Mouse (Mus musculus): ENCODE results near the gene Camkk1. TPM values are rescaled to one million over a fixed set of nuclear protein-coding genes. Genes with fewer than 3 reads are reported as not detected.

The Camkk1 gene
- polyA plus RNA-seq, 1 experiment = 3.8 TPM

DNA sequence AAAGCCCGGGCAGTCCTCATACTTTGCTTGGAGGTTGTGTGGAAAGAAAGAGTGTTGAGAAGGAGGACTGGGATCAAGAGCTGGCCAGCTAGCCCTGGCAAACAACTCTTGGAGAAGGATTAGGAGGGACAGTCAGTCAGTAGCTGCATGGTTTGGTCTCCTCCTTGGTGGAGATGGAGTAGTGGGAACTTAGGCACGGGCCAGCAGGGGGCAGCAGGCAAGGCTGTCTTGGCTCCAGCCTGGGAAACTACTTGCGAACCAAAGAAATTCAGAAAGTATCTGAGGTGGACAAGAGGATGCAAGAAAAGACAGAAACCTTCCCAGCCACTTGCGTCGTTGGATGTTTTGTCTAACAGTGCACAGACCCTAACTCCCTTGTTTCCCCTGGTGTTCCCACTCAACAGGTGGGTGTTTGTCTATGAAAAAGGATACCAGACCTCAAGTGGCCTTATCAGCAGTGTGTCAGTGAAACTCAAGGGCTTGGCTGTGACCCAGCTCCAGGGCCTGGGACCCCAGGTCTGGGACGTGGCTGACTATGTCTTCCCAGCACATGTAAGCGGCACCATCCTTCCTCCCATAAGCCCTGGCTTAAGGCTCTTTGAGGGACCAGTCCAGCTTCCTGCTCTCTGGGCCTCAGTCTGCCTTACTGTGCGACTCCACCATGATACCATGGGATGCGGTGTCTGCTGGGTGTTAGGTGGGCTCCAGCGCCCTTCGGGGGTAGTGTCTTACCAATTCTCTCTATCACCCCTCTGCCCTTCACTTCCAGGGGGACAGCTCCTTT lies 10.9 kb upstream of the Camkk1 start:
- no peak for TF ChIP-seq GATA1 (IDR thresholded peaks at IDR 0.05; ENCODE audit: low read length)

GRCm38 (mm10) chr11:73008826-73009225 lies 10.0 kb upstream of the Camkk1 start:
- no peak for TF ChIP-seq GATA1 (IDR thresholded peaks at IDR 0.05; ENCODE audit: low read length)

GRCm38 (mm10) chr11:73009531-73010274 lies 9.1 kb upstream of the Camkk1 start:
- TF ChIP-seq GATA1 (IDR thresholded peaks at IDR 0.05; ENCODE audit: low read length) = no peak

- no peak for TF ChIP-seq GATA1 (IDR thresholded peaks at IDR 0.05; ENCODE audit: low read length)
Measured at GRCm38 (mm10) chr11:73013981-73014380, 4.8 kb upstream of the Camkk1 start.

DNA sequence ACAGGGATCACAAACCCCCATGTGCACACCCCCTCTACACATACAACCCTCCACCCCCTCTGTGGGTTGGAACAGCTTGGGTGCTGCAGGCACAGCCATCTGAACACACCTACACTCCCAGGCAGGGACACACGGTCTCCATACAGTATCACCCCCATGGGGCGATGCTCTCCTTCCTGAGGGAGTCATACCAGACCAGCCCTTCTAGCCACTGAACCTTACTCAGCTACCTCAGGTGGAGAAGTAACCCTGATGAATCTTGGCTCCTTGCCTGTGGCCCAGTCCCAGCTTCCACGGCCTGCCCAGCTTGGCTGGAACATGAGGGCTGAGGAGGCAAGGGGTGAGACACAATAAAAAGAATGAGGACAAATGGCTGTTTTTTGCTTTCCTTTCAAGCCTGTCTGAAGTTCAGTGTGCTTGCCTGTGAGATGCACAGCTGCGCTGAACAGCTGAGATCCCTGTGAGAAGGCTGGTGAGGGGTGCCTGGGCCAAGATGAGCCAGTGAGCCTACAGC lies 3.9 kb upstream of the Camkk1 start:
- TF ChIP-seq GATA1 (IDR thresholded peaks at IDR 0.05; ENCODE audit: low read length) = no peak

- TF ChIP-seq GATA1 (IDR thresholded peaks at IDR 0.05; ENCODE audit: low read length) = no peak
Measured at GRCm38 (mm10) chr11:73015391-73016102, 3.3 kb upstream of the Camkk1 start.

DNA sequence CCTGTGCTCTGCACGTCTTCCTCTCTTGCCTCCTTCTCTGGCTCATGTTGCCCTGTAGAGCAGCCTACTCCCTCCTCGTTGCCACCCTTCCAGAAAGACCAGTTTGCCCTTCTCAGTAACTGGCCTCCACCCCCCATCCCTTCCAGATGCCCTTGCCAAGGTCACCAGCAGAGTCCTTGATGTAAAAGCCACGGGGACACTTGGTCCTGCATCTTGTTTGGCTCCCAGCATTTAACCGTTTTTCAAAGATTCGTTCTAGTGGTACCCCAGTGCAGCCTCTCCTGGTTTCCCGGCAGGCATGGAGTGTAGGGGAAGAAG lies 2.7 kb upstream of the Camkk1 start:
- TF ChIP-seq GATA1 (IDR thresholded peaks at IDR 0.05; ENCODE audit: low read length) = no peak

DNA sequence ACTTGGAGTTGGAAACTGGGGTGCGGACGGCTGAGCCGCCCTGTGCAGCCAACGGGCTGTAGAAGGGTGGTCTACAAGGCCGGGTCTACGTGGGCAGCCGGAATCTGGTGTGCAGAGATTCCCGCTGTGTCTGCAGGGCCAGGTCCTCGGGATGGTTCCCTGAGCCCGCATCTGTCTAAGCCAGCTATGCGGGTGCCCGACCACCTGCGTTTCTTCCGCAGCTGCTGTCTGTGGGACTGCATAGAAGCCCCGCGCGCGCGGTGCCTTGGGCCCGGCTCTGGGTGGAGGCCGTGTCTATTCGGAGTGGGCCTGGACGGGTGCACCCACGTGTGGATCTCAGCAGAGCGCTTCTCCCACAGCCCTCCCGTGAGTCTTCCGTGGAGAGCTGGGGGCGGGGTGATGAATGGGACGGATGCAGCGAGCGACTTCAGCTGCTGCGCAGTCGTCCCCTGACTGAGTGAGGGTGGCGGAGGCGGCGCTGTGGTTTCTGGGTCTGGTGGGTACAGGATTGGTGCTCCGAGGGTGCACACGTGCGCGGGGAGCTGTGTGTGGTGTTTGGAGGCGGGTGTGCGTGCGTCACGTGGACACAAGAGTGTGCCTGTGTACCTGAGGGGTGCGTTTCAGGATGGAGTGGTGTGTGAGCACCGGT lies 463 bp downstream of the Camkk1 start:
- TF ChIP-seq GATA1 (IDR thresholded peaks at IDR 0.05; ENCODE audit: low read length) = no peak

- no peak for TF ChIP-seq GATA1 (IDR thresholded peaks at IDR 0.05; ENCODE audit: low read length)
Measured at GRCm38 (mm10) chr11:73020953-73021800, 2.4 kb downstream of the Camkk1 start.

GRCm38 (mm10) chr11:73023099-73023498 lies 4.3 kb downstream of the Camkk1 start:
- TF ChIP-seq GATA1 (IDR thresholded peaks at IDR 0.05; ENCODE audit: low read length) = no peak

GRCm38 (mm10) chr11:73023827-73024226 lies 5.0 kb downstream of the Camkk1 start:
- TF ChIP-seq GATA1 (IDR thresholded peaks at IDR 0.05; ENCODE audit: low read length) = no peak

DNA sequence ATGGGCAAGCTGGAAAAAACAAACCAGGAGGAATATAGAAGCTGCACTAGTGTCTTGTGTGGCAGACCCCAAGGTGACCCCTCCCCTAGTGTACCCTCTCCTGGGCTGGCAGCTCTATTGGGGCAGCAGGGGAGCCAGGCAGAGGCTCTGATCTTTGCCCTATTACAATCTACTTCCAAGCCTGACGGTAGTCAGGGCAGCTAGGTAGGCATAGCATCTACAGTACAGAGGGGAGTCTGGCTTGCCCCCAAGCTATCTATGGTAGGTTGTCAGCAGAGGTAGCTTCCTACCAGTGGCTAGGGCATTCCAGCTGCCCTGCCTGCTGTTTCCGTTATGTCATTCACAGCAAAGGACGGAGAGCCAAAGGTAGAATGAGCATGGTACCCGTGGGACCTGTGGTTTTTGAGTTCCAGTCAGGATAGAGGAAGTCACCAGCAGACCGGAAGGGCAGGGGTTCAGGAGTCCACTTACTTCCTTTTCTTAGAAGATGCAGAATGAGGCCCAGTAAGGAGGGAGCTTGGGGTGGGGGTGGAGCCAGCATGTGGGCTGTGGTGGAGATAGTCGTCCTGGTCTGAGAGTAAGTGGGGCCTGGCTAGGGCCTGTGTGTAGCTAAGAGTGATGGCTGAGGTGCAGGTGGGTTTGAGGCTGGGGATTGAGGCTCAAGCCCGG lies 5.6 kb downstream of the Camkk1 start:
- TF ChIP-seq GATA1 (IDR thresholded peaks at IDR 0.05; ENCODE audit: low read length) = no peak

- no peak for TF ChIP-seq GATA1 (IDR thresholded peaks at IDR 0.05; ENCODE audit: low read length)
Measured at GRCm38 (mm10) chr11:73026961-73027360, 8.2 kb downstream of the Camkk1 start.

DNA sequence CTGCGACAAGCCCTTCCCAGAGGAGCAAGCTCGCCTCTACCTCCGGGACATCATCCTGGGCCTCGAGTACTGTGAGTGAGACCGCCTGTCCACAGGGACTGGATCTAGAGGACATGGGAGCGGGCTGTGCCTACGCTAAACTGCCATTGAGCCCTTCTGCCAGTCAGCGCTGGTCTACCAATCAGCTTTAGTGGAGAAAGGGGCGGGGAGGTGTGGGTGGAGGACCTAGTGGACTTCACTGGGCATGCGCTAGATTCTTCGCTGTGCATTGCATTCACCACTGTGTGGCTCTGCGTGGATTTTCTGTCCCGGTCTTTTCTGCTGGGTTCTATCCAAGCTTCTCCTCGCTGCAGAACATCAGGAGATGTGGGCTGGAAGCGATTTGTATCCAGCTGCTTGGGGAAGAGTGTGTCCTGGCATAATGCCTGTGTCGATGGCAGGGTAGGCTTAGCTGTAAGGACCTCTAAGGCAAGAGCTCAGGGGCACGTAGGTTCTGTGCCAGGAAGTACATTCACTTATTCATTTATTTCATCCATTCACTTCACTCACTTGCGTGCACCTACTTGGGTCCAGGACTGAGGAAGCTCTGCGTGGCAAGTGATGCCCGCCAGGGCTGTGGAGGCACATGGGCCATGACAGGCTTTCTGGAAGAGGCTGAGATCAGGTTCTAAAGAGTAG lies 12.2 kb downstream of the Camkk1 start:
- no peak for TF ChIP-seq GATA1 (IDR thresholded peaks at IDR 0.05; ENCODE audit: low read length)
